Mouse (Mus musculus): ENCODE data around the gene Ccdc190.
A peak's percentile ranks its signal among the peaks of the same experiment; 100 is the strongest.

- TF ChIP-seq POLR2A (IDR thresholded peaks at IDR 0.05; ENCODE audit: borderline replicate concordance, extremely low read depth, insufficient read depth, insufficient read length, poor library complexity, severe bottlenecking): no peak
- peak; percentile 24; the same call in 1 of the 2 replicates for TF ChIP-seq CTCF (IDR thresholded peaks at IDR 0.05; ENCODE audit: borderline replicate concordance, extremely low read depth, insufficient read depth, insufficient read length)
Measured at GRCm38 (mm10) chr1:169950651-169951050, 22.2 kb downstream of the Ccdc190 start.

All from brain, embryonic 14.5 days (tissue).